Mouse (Mus musculus) layer of hippocampus, adult 18-20 months (tissue): ENCODE results near the gene Olfr523. TPM values are rescaled to one million over a fixed set of nuclear protein-coding genes. Genes with fewer than 3 reads are reported as not detected.

Experiments
- DNase-seq, 2 experiments: peaks; one replicate each; pipeline ENCODE4 v3.0.0; 2022; ENCODE audit warnings: low spot score in 2 of 2
- total RNA-seq, 2 experiments: library from RNA; stranded (reverse); gene quantifications; 2 replicates each; pipeline ENCODE4 v1.2.3; 2021

Gene Olfr523
- total RNA-seq, 2 experiments from 2014 or later = 0.10 TPM; not detected in 1

- DNase-seq = no peak
Observed at GRCm38 (mm10) chr7:140179176-140179575, 6.2 kb downstream of the Olfr523 start.

- no peak for DNase-seq
Observed at GRCm38 (mm10) chr7:140180692-140181091, 7.7 kb downstream of the Olfr523 start.

- no peak for DNase-seq
Observed at GRCm38 (mm10) chr7:140184206-140184605, 11.2 kb downstream of the Olfr523 start.

GRCm38 (mm10) chr7:140186646-140187620 is 13.9 kb downstream of the Olfr523 start:
- DNase-seq = peak; percentile 26 to 57

GRCm38 (mm10) chr7:140187721-140188390 is 14.8 kb downstream of the Olfr523 start:
- peak; percentile 50 to 82 for DNase-seq

GRCm38 (mm10) chr7:140188391-140189328 is 15.6 kb downstream of the Olfr523 start:
- DNase-seq = no peak

GRCm38 (mm10) chr7:140190435-140190834 is 17.4 kb downstream of the Olfr523 start:
- DNase-seq = no peak

GRCm38 (mm10) chr7:140192445-140192844 is 19.4 kb downstream of the Olfr523 start:
- DNase-seq = no peak

GRCm38 (mm10) chr7:140192851-140193250 is 19.8 kb downstream of the Olfr523 start:
- no peak for DNase-seq

- DNase-seq = no peak
Observed at GRCm38 (mm10) chr7:140194031-140194430, 21.0 kb downstream of the Olfr523 start.

- DNase-seq = no peak
Observed at GRCm38 (mm10) chr7:140196002-140196401, 23.0 kb downstream of the Olfr523 start.

GRCm38 (mm10) chr7:140201090-140201489 is 28.1 kb downstream of the Olfr523 start:
- no peak for DNase-seq

GRCm38 (mm10) chr7:140205864-140206263 is 32.8 kb downstream of the Olfr523 start, which contains the start of gene Olfr524:
TSS of gene Olfr524 (minus strand) at chr7:140205964.
- DNase-seq = no peak

GRCm38 (mm10) chr7:140206904-140207303 is 33.9 kb downstream of the Olfr523 start:
- DNase-seq = no peak

- DNase-seq = no peak
Observed at GRCm38 (mm10) chr7:140208153-140208552, 35.1 kb downstream of the Olfr523 start.

GRCm38 (mm10) chr7:140208677-140209076 is 35.7 kb downstream of the Olfr523 start:
- no peak for DNase-seq

- no peak for DNase-seq
Observed at GRCm38 (mm10) chr7:140213841-140214240, 40.8 kb downstream of the Olfr523 start.

GRCm38 (mm10) chr7:140217967-140218366 is 45.0 kb downstream of the Olfr523 start, which contains the start of gene Cd163l1:
TSS of gene Cd163l1 (plus strand) at chr7:140218267.
- no peak for DNase-seq

- no peak for DNase-seq
Observed at GRCm38 (mm10) chr7:140219268-140219667, 46.3 kb downstream of the Olfr523 start.

GRCm38 (mm10) chr7:140220375-140220774 is 47.4 kb downstream of the Olfr523 start:
- DNase-seq = no peak

GRCm38 (mm10) chr7:140224209-140224608 is 51.2 kb downstream of the Olfr523 start:
- no peak for DNase-seq
